Mouse (Mus musculus): Measurements from ENCODE around the gene Apbb1.

GRCm38 (mm10) chr7:105563367-105563766 lies 18.1 kb downstream of the Apbb1 start:
- TF ChIP-seq ZC3H11A (IDR thresholded peaks at IDR 0.05; ENCODE audit: borderline replicate concordance, low read depth, low read length) (no peak), ZNF384 (IDR thresholded peaks at IDR 0.05; ENCODE audit: low read depth, low read length) (no peak), CHD2 (IDR thresholded peaks at IDR 0.05; ENCODE audit: low read depth, low read length) (no peak), MAFK (IDR thresholded peaks at IDR 0.05; ENCODE audit: insufficient read depth, low read depth, low read length) (no peak)
